Mouse (Mus musculus) megakaryocyte progenitor cell, adult 5-6 weeks (primary cell): ENCODE measurements at regions not wholly inside any gene's neighbourhood (a gene's known extent, or its start where the extent isn't known, plus 50 kb on each side); places are given as distances from the start of the nearest gene placed in this dataset.
"Not testable (repeated sequence)": the region's sequence is repeated elsewhere in the genome, so short reads cannot be mapped to it uniquely, and the experiment has no call there.

Source experiments
- ATAC-seq: replicated peaks from 2 replicates; pipeline ENCODE4 v1.8.0; 2016; ENCODE audit warnings: mild to moderate bottlenecking, moderate TSS enrichment, inconsistent platforms; ENCODE audit not compliant: poor library complexity

- ATAC-seq = not testable (repeated sequence)
Measured at GRCm38 (mm10) chr10:69035536-69035935, 115.7 kb upstream of the Rhobtb1 start.

DNA sequence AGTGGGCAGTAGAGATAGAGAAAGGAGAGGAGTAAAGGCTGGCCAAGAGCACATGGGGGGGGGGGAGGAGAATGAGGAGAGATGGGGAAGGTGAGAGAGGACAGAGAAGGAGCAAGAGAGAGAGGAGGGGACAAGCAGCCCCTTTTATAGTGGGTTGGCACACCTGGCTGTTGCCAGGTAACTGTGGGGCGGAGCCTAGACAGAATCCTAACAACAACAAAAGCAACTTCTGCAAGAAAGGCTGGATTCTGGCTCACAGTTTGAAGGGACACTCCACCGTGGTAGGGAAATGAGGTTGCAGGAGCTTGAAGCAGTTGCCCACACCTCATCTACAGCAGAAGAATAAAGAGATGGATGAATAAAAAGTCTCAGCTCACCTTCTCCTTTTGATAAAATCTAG is 115.1 kb upstream of the Rhobtb1 start:
- ATAC-seq = no peak

DNA sequence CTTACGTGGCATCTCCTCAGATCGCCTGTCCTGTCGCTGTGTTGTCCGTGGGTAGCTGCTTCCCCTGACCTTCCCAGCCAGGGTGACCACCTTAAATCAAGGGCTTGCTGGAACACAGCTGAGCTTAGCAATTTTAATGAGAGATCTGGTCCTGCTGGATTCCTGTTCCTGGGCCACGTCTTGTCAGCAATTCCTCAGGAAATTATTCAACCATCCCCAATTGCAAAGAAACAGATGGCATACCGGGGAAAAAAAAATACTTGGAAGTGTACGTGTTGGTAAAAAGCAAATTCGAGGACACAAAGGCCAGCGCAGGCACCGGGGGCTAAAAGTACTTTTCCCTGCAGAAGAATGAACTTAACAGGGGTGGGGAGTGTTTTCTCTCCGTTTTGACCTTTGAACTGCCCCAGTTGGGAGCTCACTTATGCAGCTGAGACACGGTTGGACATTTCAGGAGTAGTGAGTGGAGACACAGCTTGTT is 107.0 kb upstream of the Rhobtb1 start:
- no peak for ATAC-seq

DNA sequence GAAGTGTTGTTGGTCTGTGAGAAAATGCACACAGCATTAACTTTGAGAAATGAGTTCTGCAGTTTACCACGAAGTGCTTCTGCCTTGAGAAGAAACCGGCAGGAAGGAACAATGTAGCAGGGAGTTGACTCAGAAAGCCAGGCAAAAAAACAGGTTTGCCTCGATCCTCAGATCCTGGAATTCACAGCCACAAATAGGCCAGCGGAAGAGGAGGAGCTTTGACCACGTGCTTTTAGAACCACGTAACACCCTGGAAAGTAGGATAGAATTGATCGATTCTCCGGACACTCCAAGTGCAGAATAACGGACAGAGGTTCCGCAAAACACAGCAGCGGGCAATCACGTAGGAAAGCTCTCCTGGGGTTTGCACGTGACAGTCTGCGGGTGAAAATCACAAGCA is 106.0 kb upstream of the Rhobtb1 start:
- no peak for ATAC-seq

GRCm38 (mm10) chr10:69046008-69046555 is 105.2 kb upstream of the Rhobtb1 start:
- no peak for ATAC-seq

DNA sequence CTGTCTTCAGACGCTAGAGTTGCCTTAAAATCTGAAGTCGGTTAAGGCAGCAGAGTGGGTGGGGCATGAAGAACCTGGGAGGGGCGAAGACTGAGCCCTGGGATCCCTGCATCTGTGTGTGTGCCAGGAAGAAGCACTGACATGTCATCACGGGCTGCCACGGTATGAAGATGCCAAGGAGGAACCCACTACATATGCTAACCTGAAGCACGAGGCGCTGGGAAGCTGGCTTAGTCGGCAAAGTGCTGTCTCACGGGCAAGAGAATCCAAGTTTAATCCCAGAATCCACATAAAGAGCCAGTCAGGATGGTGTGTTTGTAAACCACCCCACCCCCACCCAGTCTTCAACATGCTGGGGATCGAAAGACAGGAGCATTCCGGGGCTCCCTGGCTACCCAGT is 73.2 kb upstream of the Rhobtb1 start:
- ATAC-seq = no peak

DNA sequence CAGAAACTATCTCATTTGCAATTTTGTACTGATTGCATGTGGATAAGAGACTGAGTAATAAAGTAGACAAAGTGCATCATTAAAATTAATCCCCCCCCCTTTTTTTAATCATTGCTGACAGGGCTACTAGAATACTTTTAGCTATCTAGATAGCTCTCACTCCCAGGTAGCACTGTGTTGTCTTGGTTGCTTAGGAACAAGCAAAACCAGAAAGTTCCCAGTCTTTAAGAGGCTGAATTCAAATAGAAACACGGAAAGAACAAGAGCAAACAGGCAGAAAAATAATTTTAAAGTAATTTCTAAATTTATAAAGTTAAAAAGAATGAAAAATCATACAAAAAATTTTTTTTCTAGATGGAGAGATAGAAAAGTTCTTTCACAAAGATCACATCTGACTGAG is 65.0 kb upstream of the Rhobtb1 start:
- ATAC-seq = no peak

- ATAC-seq = peak; percentile 92
Measured at GRCm38 (mm10) chr10:69091872-69092271, 59.4 kb upstream of the Rhobtb1 start.

DNA sequence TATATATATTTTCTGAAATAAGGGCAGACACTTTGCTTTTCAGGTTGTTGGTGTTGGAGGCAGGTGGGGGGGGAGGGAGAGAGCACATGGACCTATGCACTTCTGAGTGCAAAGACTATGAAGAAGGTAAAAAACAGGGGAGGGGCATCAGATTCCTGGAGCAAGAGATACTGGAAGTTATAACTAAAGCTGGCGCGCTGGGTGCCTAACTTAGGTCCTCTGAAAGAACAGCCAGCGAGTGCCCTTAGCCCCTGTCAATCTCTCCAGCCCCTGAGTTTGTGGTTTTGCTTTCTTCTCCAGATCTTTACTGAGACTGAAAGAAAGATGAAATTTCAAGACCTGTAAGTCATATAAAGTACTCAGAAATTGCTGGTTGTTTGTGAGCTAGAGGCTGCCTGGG is 51.2 kb upstream of the Rhobtb1 start:
- no peak for ATAC-seq

GRCm38 (mm10) chr10:69100742-69101141 is 50.5 kb upstream of the Rhobtb1 start:
- ATAC-seq = not testable (repeated sequence)
